Mouse (Mus musculus) testis, adult 2 months (tissue): Measurements from ENCODE around the gene Doc2b. TPM values are rescaled to one million over a fixed set of nuclear protein-coding genes. Genes with fewer than 3 reads are reported as not detected.

ENCODE experiments used
- H3K27ac ChIP-seq: fragments of 200-500 bp; 2 replicates; pipeline ENCODE4 v1.5.1; 2012; ENCODE audit warnings: low read depth, low read length; ENCODE audit not compliant: control insufficient read depth, insufficient read depth
- H3K27me3 ChIP-seq: fragments of 200-500 bp; 2 replicates; pipeline ENCODE4 v1.6.1; 2012; ENCODE audit warnings: mild to moderate bottlenecking, low read length, moderate library complexity; ENCODE audit not compliant: control insufficient read depth, insufficient read depth
- H3K36me3 ChIP-seq: fragments of 200-500 bp; 2 replicates; pipeline ENCODE4 v1.6.1; 2012; ENCODE audit warnings: mild to moderate bottlenecking, low read length; ENCODE audit not compliant: control insufficient read depth, insufficient read depth
- H3K4me1 ChIP-seq: fragments of 200-500 bp; 2 replicates; pipeline ENCODE4 v1.6.1; 2012; ENCODE audit warnings: low read length; ENCODE audit not compliant: control insufficient read depth, insufficient read depth
- H3K4me3 ChIP-seq: fragments of 200-500 bp; 2 replicates; pipeline ENCODE4 v1.5.1; 2012; ENCODE audit warnings: low read depth, mild to moderate bottlenecking, low read length, moderate library complexity, mixed read lengths; ENCODE audit not compliant: control insufficient read depth
- CTCF ChIP-seq: fragments of 200-500 bp; IDR thresholded peaks from 2 replicates; pipeline ENCODE4 v1.5.1; 2012; ENCODE audit warnings: low read depth, mild to moderate bottlenecking, inconsistent platforms, low read length, moderate library complexity; ENCODE audit not compliant: control insufficient read depth, insufficient read depth, insufficient replicate concordance
- POLR2A ChIP-seq: fragments of 200-500 bp; IDR thresholded peaks from 2 replicates; pipeline ENCODE4 v1.6.1; 2012; ENCODE audit warnings: low read depth, mild to moderate bottlenecking, inconsistent platforms, low read length, moderate library complexity; ENCODE audit not compliant: control insufficient read depth
- polyA plus RNA-seq: library from polyadenylated mRNA; depleted of rRNA; stranded (reverse); fragments of >200 nt; gene quantifications from 2 replicates; pipeline ENCODE4 v1.2.3, GENCODE M21; 2012; rRNA removed

Doc2b gene
- polyA plus RNA-seq = 0.78 and 0.96 TPM in 2 replicates

DNA sequence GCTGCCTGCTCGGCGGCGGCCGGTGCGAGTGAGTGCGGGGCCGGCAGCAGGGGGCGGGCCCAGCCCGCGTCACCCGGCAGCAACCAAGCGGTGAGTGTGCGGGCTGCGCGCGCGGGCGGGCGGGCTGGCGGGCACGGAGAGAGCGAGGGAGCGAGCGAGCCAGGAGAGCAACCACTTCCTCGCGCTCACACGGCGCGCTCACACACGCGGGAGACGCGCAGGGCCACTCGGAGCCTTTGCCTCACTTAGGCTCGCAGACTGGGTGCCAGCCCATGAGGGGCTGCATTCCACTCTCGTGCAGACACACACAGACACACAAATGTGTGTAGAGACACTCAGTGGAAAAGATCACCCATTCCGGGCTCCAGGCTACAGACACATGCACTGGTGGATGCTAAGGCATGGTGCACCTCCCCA, at the start of gene Doc2b:
Gene Doc2b (minus strand): TSS at position 21 of the 417 bp plus-strand sequence.
- peaks cover 8% of the 10 kb centered on the region; the same call in 1 of the 2 replicates for H3K4me1 ChIP-seq
- no peaks in the 10 kb centered on the region for H3K36me3 ChIP-seq
- peak within 1 kb of the TSS; percentile 73 for H3K4me3 ChIP-seq
- TF ChIP-seq POLR2A = no peak
- TF ChIP-seq CTCF = no peak
- no peaks in the 10 kb centered on the region for H3K27me3 ChIP-seq
- 0 out of 2 replicates have a peak within 1 kb of the TSS, but pooled peaks have one; percentile 2 for H3K27ac ChIP-seq

DNA sequence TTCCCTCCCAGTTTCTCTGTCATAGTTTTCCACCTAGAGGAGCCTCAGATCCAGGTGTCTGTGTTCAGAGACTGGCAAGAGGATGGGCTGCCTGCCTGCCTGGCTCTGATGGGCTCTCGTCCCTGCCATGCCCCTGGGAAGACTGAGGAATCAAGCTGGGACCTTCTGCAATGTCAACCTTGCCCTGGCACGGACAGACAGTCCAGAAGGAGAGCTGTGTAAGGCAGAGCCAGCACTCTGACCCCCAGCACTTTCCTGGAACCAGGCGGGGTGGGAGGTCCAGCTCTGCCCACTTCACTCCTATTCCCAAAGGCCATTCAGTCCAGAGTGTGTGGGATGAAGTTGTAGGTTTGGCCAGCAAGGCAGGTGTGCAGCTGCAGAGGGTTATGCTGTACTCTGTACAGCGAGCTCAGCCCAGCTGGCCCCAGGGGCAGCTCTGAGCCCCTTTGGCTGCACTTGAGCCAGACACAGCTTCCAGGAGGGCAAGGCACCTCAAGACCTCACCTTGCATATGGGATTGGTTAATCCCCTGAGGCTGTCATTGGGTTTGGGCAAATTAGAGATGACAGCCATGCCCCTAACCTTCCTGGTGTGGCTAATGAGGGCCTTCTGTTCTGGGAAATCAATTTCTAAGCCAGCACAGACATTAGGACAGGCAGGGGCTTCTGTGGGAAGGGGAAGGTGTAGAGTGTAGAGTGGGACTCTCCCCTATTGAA, 47.2 kb upstream of the Doc2b start:
- H3K27me3 ChIP-seq = no peaks in the 10 kb centered on the region
- no peaks in the 10 kb centered on the region for H3K36me3 ChIP-seq
- TF ChIP-seq CTCF (no peak), POLR2A (no peak)
- H3K27ac ChIP-seq = no peak overlapping the region
- H3K4me1 ChIP-seq = peaks cover 8% of the 10 kb centered on the region
- no peak overlapping the region for H3K4me3 ChIP-seq

GRCm38 (mm10) chr11:75841503-75841902, 45.7 kb upstream of the Doc2b start:
- H3K4me3 ChIP-seq = no peak overlapping the region
- H3K4me1 ChIP-seq = peaks cover 8% of the 10 kb centered on the region
- no peak overlapping the region for H3K27ac ChIP-seq
- TF ChIP-seq POLR2A (no peak), CTCF (no peak)
- no peaks in the 10 kb centered on the region for H3K27me3 ChIP-seq
- H3K36me3 ChIP-seq = no peaks in the 10 kb centered on the region

- Histone ChIP-seq H3K27ac (no peak overlapping the region), H3K4me3 (no peak overlapping the region), H3K27me3 (no peaks in the 10 kb centered on the region)
Measured at GRCm38 (mm10) chr11:75839536-75840430, 43.9 kb upstream of the Doc2b start.

DNA sequence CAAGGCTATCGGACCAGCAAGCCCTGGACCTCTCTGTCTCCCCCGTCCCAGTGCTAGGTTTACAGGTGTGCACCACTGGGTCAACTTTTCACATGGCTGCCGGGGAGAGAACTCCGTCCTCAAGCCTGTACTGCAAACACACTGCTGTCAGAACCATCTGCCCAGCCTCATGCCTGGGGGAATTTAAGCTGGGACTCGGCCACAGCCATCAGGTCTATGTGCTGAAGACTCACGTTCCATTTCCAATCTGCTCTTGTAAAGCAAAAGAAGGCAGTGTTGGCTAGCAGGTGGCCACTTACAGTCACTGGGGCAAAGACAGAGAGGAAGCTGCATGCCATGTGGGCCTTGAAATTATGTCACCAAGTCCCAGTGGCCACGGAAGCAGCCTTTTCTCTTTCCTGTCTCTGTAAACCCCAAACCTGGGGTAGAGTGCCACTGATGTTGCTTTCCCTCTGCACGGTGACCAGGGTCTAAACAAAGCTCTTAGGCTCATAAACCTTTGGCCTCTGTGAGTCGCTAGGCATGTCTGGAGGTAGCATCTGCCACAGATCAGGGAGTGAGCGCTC, 43.1 kb upstream of the Doc2b start:
- no peak overlapping the region for H3K27ac ChIP-seq
- H3K36me3 ChIP-seq = no peaks in the 10 kb centered on the region
- H3K4me3 ChIP-seq = no peak overlapping the region
- no peak for TF ChIP-seq POLR2A
- TF ChIP-seq CTCF = no peak
- peaks cover 7% of the 10 kb centered on the region for H3K4me1 ChIP-seq
- H3K27me3 ChIP-seq = no peaks in the 10 kb centered on the region

More at GRCm38 (mm10) chr11:75839536-75840430, 43.9 kb upstream of the Doc2b start:
- no peaks in the 10 kb centered on the region for H3K36me3 ChIP-seq
- TF ChIP-seq POLR2A (no peak), CTCF (no peak)
- H3K4me1 ChIP-seq = peaks cover 8% of the 10 kb centered on the region

DNA sequence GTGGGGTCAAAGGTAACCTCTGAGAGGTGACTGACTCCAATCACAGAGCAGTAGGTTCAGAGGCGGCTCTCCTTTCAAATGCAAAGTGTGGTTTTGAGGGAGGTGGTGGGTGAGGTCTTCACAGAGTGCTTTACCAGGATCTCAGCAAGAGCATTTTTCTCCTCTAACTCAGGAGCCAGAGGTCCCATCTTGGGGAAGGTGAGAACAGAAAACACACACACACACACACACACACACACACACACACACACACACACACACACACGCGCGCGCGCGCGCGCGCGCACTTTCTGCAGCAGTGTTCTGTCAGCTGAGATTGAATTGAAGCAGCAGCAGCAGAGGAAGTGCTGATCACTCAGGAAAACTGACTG, 40.4 kb upstream of the Doc2b start:
- H3K4me1 ChIP-seq = peaks cover 1% of the 10 kb centered on the region
- no peaks in the 10 kb centered on the region for H3K36me3 ChIP-seq
- H3K27ac ChIP-seq = no peak overlapping the region
- TF ChIP-seq CTCF = no peak
- no peak for TF ChIP-seq POLR2A
- no peak overlapping the region for H3K4me3 ChIP-seq
- H3K27me3 ChIP-seq = no peaks in the 10 kb centered on the region

- Histone ChIP-seq H3K4me3 (no peak overlapping the region), H3K4me1 (no peaks in the 10 kb centered on the region), H3K36me3 (no peaks in the 10 kb centered on the region), H3K27me3 (no peaks in the 10 kb centered on the region), H3K27ac (no peak overlapping the region)
- TF ChIP-seq CTCF (no peak), POLR2A (no peak)
Measured at GRCm38 (mm10) chr11:75835587-75836239, 39.9 kb upstream of the Doc2b start.
